Mouse (Mus musculus): ENCODE measurements around the gene Serinc3.
"Not testable (repeated sequence)": the region's sequence is repeated elsewhere in the genome, so short reads cannot be mapped to it uniquely, and the experiment has no call there.

The Serinc3 gene

GRCm38 (mm10) chr2:163644575-163645385 is at the start of gene Serinc3:
Gene Serinc3, minus strand, starts transcription at chr2:163645131.
- peak; percentile 98 to 99 for DNase-seq

- DNase-seq = peak; percentile 53 to 76
These were observed 48.9 kb upstream of the Serinc3 start for GRCm38 (mm10) chr2:163693716-163694314.

- DNase-seq = peak in 1 of 2 experiments; percentile 42
These were observed 48.1 kb upstream of the Serinc3 start for GRCm38 (mm10) chr2:163692873-163693612.

GRCm38 (mm10) chr2:163691846-163692605 is 47.1 kb upstream of the Serinc3 start:
- DNase-seq = peak in 1 of 2 experiments; percentile 51

GRCm38 (mm10) chr2:163690409-163691304 is 45.7 kb upstream of the Serinc3 start:
- DNase-seq = no peak

- no peak for DNase-seq
These were observed 44.8 kb upstream of the Serinc3 start for GRCm38 (mm10) chr2:163689771-163690170.

- not testable (repeated sequence) for DNase-seq
These were observed 43.4 kb upstream of the Serinc3 start for GRCm38 (mm10) chr2:163688377-163688776.

GRCm38 (mm10) chr2:163686886-163687285 is 42.0 kb upstream of the Serinc3 start:
- DNase-seq = no peak

GRCm38 (mm10) chr2:163686233-163686632 is 41.3 kb upstream of the Serinc3 start:
- DNase-seq = no peak

GRCm38 (mm10) chr2:163685761-163686200 is 40.9 kb upstream of the Serinc3 start:
- DNase-seq = peak; percentile 39 to 63

GRCm38 (mm10) chr2:163685287-163685686 is 40.4 kb upstream of the Serinc3 start:
- DNase-seq = no peak

- no peak for DNase-seq
These were observed 37.4 kb upstream of the Serinc3 start for GRCm38 (mm10) chr2:163682344-163682743.

- DNase-seq = no peak
These were observed 31.8 kb upstream of the Serinc3 start for GRCm38 (mm10) chr2:163676745-163677144.

GRCm38 (mm10) chr2:163676321-163676720 is 31.4 kb upstream of the Serinc3 start:
- DNase-seq = no peak

- no peak for DNase-seq
These were observed 30.7 kb upstream of the Serinc3 start for GRCm38 (mm10) chr2:163675662-163676061.

GRCm38 (mm10) chr2:163675144-163675619 is 30.3 kb upstream of the Serinc3 start:
- DNase-seq = no peak

GRCm38 (mm10) chr2:163674397-163674796 is 29.5 kb upstream of the Serinc3 start:
- no peak for DNase-seq

GRCm38 (mm10) chr2:163670872-163671594 is 26.1 kb upstream of the Serinc3 start:
- peak in 1 of 2 experiments; percentile 51 for DNase-seq

- no peak for DNase-seq
These were observed 22.1 kb upstream of the Serinc3 start for GRCm38 (mm10) chr2:163667045-163667444.

GRCm38 (mm10) chr2:163663930-163664329 is 19.0 kb upstream of the Serinc3 start:
- no peak for DNase-seq
